Mouse (Mus musculus) heart, embryonic 13.5 days (tissue): ENCODE measurements at regions not wholly inside any gene's neighbourhood (a gene's known extent, or its start where the extent isn't known, plus 50 kb on each side); places are given as distances from the start of the nearest gene placed in this dataset.
A peak's percentile ranks its signal among the peaks of the same experiment; 100 is the strongest.

Experiments used
- ATAC-seq: fragments of 200-750 bp; cut with Nextera tagmentation; 2 replicates; pipeline ENCODE4 v1.8.0; 2017; ENCODE audit warnings: moderate TSS enrichment; ENCODE audit not compliant: insufficient number of reproducible peaks, low FRiP score, low TSS enrichment; ENCODE audit errors: extremely low read depth
- H3K27ac ChIP-seq: fragments of 300-500 bp; sonication (generic); replicated peaks from 2 replicates; pipeline ENCODE4 v1.5.1; 2015; ENCODE audit warnings: moderate library complexity, mild to moderate bottlenecking, inconsistent platforms
- H3K27me3 ChIP-seq: fragments of 300-500 bp; sonication (generic); replicated peaks from 2 replicates; pipeline ENCODE4 v1.6.1; 2015; ENCODE audit warnings: mild to moderate bottlenecking, inconsistent platforms
- H3K36me3 ChIP-seq: fragments of 300-500 bp; sonication (generic); 2 replicates; pipeline ENCODE4 v1.6.1; 2015; ENCODE audit warnings: mild to moderate bottlenecking, inconsistent platforms
- H3K4me1 ChIP-seq: fragments of 300-500 bp; sonication (generic); 2 replicates; pipeline ENCODE4 v1.6.1; 2015; ENCODE audit warnings: inconsistent platforms
- H3K4me2 ChIP-seq: fragments of 300-500 bp; sonication (generic); 2 replicates; pipeline ENCODE4 v1.6.1; 2015; ENCODE audit warnings: inconsistent platforms, mild to moderate bottlenecking, moderate library complexity
- H3K4me3 ChIP-seq: fragments of 300-500 bp; sonication (generic); 2 replicates; pipeline ENCODE4 v1.5.1; 2015; ENCODE audit warnings: moderate library complexity, mild to moderate bottlenecking, inconsistent platforms
- H3K9ac ChIP-seq: fragments of 300-500 bp; sonication (generic); 2 replicates; pipeline ENCODE4 v1.6.1; 2015; ENCODE audit warnings: inconsistent platforms, mild to moderate bottlenecking, moderate library complexity
- H3K9me3 ChIP-seq: fragments of 300-500 bp; sonication (generic); 2 replicates; pipeline ENCODE4 v1.6.1; 2016; ENCODE audit warnings: inconsistent platforms
- WGBS: fragments of 180-500 bp; shearing (Covaris S2); methylation state at CpG from one replicate; pipeline ENCODE4 v1.1.7; 2015; ENCODE audit warnings: mixed read lengths; 5-methylcytosine and 5-hydroxymethylcytosine counted together

DNA sequence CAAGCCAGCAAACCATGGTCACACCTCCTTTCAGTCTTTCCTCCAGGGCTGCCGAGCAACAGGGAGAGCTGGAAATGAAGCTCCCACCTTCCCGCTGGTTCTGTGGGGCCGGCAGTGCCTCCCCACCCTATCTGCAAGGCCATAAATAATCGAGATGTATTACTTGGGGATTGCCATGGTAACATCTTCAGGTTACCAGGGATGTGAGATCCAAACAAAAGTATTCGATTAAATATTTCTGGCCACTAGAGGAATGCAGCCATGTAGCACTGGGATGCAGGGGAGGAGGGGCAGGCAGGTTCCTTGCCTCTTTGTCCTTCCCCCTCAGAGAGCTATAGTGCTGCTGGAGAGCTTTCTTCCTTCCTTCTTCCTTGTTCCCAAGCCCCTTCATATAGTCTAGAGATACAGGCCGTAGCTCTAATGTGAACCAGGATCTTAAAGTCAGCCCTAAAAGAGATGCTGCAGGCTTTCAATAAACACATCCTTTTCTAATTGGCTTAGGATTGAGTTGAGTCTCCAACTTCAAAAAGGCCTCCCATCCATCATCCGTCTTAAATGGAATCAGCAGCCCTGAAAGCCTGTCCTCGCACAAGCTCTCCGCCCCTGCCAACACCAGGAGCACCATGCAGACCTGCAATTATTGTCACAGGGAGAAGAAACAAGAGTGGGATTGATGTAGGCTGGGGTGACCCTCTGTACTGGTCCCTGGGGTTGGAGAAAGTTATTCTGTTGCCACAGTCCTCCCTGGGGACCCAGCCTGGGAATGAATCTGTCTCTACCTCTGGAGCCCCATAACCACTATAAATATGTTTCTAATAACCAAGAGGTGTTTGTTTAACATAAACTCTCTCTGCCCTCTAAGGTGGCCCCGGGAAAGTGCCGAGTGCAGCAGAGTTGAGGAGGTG, 290.6 kb upstream of the 4931429L15Rik start:
- Histone ChIP-seq H3K9ac (no peak overlapping the region), H3K27me3 (peaks cover 19% of the 10 kb centered on the region), H3K27ac (no peak overlapping the region), H3K4me1 (peaks cover 10% of the 10 kb centered on the region), H3K9me3 (no peaks in the 10 kb centered on the region), H3K4me2 (no peak overlapping the region), H3K4me3 (no peak overlapping the region), H3K36me3 (no peaks in the 10 kb centered on the region)
- WGBS, result 42% methylated on average over 11 of the region's 11 CpGs
- ATAC-seq, result no peak

DNA sequence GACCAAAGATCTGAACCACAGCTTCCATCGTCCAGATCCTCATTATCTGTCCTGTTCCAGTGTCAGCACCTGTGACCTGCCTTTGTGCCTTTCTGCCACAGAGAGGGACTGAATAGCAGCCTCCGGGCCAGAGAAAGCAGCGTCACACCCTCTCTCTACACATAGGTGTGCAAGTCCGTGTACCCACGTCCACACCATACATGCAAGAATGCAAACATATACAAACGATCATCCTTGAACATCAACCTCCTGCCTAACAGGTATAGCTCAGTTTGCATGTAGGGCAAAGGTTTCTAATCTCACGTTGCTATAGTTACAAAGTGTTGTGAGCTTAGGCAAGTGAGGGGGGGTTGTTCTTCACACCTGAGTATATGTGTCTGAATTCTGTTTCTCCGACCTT, 288.9 kb upstream of the 4931429L15Rik start:
- H3K4me3 ChIP-seq, result no peak overlapping the region
- no peaks in the 10 kb centered on the region for H3K9me3 ChIP-seq
- no peak for ATAC-seq
- H3K27ac ChIP-seq, result no peak overlapping the region
- H3K36me3 ChIP-seq, result no peaks in the 10 kb centered on the region
- H3K9ac ChIP-seq, result no peak overlapping the region
- WGBS, result 76% methylated on average over 8 of the region's 8 CpGs
- H3K4me1 ChIP-seq, result peaks cover 10% of the 10 kb centered on the region
- peaks cover 19% of the 10 kb centered on the region for H3K27me3 ChIP-seq
- no peak overlapping the region for H3K4me2 ChIP-seq

DNA sequence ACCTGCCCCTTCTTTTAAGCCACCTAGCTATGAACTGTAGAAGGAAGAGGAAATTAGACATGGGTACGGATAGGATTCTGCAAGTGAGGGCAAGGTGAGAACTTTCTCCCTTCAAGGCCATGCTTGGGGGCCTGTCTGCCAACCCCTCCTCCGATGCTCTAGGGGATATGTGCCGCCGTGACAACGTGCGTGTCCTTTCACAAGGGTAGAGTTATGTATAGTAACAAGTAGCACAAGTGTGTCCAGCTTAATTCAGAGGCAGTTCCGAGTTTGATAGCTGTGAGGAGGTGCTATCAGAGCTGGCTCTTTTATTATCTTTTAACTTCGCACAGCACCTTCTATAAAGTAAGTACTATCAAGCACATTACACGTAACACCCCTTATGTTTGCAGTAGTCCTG, 281.0 kb upstream of the 4931429L15Rik start:
- H3K4me2 ChIP-seq, result peak overlapping the region; percentile 33
- no peak overlapping the region for H3K9ac ChIP-seq
- H3K36me3 ChIP-seq, result no peaks in the 10 kb centered on the region
- no peak for ATAC-seq
- peak overlapping the region; percentile 40 for H3K27ac ChIP-seq
- peaks cover 31% of the 10 kb centered on the region for H3K27me3 ChIP-seq
- peaks cover 17% of the 10 kb centered on the region for H3K4me1 ChIP-seq
- WGBS, result 54% methylated on average over 9 of the region's 9 CpGs
- H3K4me3 ChIP-seq, result no peak overlapping the region
- no peaks in the 10 kb centered on the region for H3K9me3 ChIP-seq

DNA sequence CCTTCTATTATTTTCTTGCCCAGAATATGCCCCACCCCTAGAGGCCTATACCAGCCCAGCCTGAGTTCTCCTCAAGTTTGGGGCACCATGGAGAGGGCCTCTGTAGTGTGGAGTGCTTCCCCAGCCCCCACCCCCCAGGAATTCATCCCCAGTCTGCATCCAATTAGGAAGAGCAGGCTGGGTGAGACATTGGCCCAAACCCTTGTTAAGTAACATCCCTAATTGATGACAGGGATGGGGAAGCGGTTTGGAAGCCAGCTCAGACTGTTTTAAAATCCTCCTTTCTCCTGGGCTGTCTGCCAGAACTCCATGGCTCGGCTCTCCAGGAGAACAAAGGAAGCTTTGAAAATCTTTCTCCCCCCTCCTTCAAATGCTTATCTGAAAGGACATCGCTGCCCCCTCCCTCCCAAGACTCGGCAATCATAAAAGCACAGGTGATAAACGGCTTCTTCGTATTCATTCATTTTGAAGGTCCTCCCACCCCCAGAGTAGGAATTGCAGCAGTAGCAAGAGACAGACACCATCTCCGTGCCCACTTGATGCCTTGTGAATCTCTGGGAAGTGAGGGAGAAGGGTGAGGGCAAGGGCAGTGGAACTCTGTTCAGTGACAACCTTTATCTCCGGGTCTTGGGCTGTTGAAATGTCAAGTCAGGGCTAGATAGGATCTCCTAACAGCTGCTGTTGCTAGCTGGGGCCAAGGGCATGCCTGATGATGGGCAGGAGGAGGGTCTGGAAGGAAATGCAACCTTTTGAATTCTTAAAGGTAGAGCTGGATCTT, 280.3 kb upstream of the 4931429L15Rik start:
- peak overlapping the region; percentile 40 for H3K27ac ChIP-seq
- 19% methylated on average over 8 of the region's 8 CpGs for WGBS

DNA sequence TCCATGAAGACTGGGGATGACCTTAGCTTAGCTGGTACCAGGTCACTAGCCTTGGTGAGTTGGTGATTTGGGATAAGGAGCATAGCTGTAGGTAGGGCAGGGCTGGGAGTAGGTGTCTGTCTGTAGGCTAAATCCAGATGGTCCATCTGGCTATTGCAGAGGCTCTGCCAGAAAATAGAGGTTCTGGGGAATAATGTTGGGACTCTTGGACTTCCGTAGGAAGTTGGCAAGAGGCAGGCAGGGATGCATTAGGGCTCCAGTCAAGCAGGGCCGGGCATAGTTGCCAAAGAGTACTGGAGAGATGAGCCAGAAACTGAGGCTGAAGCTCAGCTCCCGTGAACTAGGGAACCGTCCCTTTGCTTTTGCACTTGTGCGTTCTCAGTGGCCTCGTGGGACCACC, 278.7 kb upstream of the 4931429L15Rik start:
- H3K9me3 ChIP-seq, result no peaks in the 10 kb centered on the region
- WGBS, result 81% methylated on average over 6 of the region's 6 CpGs
- no peak for ATAC-seq
- no peak overlapping the region for H3K27ac ChIP-seq
- H3K36me3 ChIP-seq, result no peaks in the 10 kb centered on the region
- H3K9ac ChIP-seq, result no peak overlapping the region
- peaks cover 19% of the 10 kb centered on the region for H3K27me3 ChIP-seq
- peaks cover 17% of the 10 kb centered on the region for H3K4me1 ChIP-seq
- H3K4me2 ChIP-seq, result no peak overlapping the region
- H3K4me3 ChIP-seq, result no peak overlapping the region

More for the DNA sequence above, 280.3 kb upstream of the 4931429L15Rik start:
- Histone ChIP-seq H3K4me3 (no peak overlapping the region), H3K27me3 (peaks cover 30% of the 10 kb centered on the region), H3K9me3 (no peaks in the 10 kb centered on the region), H3K36me3 (no peaks in the 10 kb centered on the region), H3K4me2 (peak overlapping the region; percentile 33), H3K4me1 (peaks cover 17% of the 10 kb centered on the region), H3K9ac (no peak overlapping the region)
- 0 out of 2 replicates have a peak, but pooled peaks have one; percentile 19 for ATAC-seq

DNA sequence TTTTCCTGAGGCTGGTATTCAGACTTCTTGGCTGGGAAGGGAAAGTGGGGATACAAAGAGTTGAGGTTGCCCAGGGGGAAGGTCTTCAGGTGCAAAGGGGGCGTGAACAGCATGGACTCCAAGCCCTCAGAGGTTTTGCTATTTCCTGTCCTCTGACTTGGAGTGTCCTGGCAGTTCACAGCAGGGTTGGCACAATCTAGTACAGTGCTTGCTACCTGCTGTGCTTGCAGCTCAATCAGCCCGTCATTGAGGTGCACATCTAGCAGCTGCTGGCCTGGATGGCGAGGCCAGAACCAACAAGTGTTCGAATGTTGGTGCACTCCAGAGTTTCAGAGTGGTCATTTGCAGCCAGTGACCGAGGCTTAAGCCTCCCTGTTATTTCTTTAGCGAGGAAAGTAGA, 273.7 kb upstream of the 4931429L15Rik start:
- Histone ChIP-seq H3K4me3 (no peak overlapping the region), H3K27me3 (no peaks in the 10 kb centered on the region; the same call in 1 of the 2 replicates), H3K9me3 (no peaks in the 10 kb centered on the region), H3K36me3 (no peaks in the 10 kb centered on the region), H3K27ac (no peak overlapping the region), H3K9ac (no peak overlapping the region), H3K4me2 (no peak overlapping the region), H3K4me1 (no peaks in the 10 kb centered on the region)
- WGBS, result 68% methylated on average over 6 of the region's 6 CpGs
- ATAC-seq, result no peak

DNA sequence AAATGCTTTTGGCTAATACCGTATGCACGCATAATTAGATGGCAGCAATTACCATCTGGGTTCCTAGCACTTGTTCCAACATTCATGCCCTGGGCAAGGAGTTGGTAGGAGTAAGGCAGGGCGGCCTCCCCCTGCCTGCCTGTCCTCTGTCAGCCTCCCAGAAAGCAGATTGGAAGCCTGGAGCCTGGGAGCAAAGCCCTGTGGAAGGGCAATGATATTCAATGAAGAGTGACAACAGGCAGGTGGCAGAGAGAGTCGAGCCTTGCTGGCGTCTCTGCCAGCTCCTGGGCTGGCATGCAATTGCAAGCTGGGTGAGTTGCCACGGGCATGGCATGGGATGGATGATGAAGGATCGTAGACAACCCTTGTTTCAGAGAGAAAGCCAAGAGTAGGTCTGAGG, 273.1 kb upstream of the 4931429L15Rik start:
- 83% methylated on average over 7 of the region's 7 CpGs for WGBS
- no peaks in the 10 kb centered on the region for H3K36me3 ChIP-seq
- H3K4me1 ChIP-seq, result no peaks in the 10 kb centered on the region
- no peak for ATAC-seq
- H3K9ac ChIP-seq, result no peak overlapping the region
- H3K9me3 ChIP-seq, result no peaks in the 10 kb centered on the region
- H3K4me2 ChIP-seq, result no peak overlapping the region
- H3K27me3 ChIP-seq, result no peaks in the 10 kb centered on the region; the same call in 1 of the 2 replicates
- no peak overlapping the region for H3K4me3 ChIP-seq
- no peak overlapping the region for H3K27ac ChIP-seq

DNA sequence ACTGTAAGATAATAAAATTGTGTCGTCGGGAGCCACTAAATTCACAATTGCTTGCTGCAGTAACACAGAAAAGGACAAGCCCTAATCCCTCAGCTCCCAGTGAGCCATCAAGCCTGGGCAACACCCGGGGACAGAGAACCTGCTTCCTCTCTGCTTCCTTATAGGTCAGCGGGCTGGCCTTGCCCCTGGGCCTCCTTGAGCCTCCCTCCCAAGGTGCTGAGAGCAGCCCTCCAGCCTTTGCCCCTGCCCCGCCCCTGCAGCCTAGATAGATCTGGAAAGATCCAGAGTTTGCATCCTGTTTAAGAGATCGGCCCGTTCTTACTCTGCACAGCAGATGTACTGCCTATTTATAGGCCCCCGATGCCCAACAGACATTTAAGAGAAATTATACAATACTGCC, 267.0 kb upstream of the 4931429L15Rik start:
- Histone ChIP-seq H3K9ac (no peak overlapping the region), H3K9me3 (peaks cover 4% of the 10 kb centered on the region; the same call in 1 of the 2 replicates), H3K4me3 (no peak overlapping the region), H3K27ac (no peak overlapping the region), H3K4me2 (no peak overlapping the region), H3K36me3 (no peaks in the 10 kb centered on the region), H3K4me1 (no peaks in the 10 kb centered on the region), H3K27me3 (no peaks in the 10 kb centered on the region; the same call in 1 of the 2 replicates)
- WGBS, result 67% methylated on average over 8 of the region's 8 CpGs
- ATAC-seq, result no peak

DNA sequence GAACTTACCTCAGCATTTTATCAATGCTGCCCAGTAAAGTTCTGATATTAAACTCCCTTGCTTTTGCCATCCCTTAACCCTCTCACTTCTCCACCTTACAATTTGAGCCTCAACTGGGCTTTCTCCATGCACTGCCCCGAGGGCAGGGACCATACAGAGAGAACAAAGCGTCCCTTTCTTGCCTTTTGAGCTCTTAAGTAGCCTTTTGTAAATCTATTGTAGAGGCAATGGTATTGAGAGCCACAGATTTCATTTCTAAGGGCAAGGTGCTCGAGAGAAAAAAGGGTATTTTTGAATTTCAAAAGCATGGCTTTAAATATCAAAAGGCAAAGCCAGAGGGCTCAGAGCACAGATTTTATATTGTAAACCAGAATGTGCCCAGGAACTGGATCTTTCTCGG, 262.1 kb upstream of the 4931429L15Rik start:
- Histone ChIP-seq H3K4me1 (no peaks in the 10 kb centered on the region), H3K36me3 (no peaks in the 10 kb centered on the region), H3K9ac (no peak overlapping the region), H3K27ac (no peak overlapping the region), H3K4me2 (no peak overlapping the region), H3K4me3 (no peak overlapping the region), H3K9me3 (peaks cover 19% of the 10 kb centered on the region), H3K27me3 (no peaks in the 10 kb centered on the region)
- 34% methylated on average over 4 of the region's 4 CpGs for WGBS
- ATAC-seq, result no peak

DNA sequence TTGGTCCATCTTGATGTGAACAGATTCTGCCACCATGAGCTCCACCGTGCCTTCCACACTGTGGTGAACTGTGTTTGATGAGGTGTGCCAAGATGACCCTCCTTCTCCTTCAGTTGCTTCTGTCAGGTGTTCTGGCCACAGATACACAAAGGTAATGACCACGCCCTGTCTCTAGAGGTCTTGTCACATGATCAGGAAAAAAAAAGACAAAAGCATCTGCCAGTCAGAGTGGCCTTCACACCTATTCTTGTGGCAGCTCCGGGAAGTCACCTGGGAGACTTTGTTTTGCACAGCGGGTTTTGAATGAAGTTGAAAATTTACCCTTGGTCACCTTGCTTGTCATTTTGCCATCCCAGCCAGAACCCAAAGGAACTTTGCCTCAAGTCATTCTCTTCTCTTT, 242.5 kb upstream of the 4931429L15Rik start:
- no peak overlapping the region for H3K4me3 ChIP-seq
- WGBS, result 73% methylated on average over 4 of the region's 4 CpGs
- no peak for ATAC-seq
- no peaks in the 10 kb centered on the region for H3K4me1 ChIP-seq
- H3K9me3 ChIP-seq, result 0 out of 2 replicates have a peak, but pooled peaks cover 2% of the 10 kb centered on the region
- no peak overlapping the region for H3K27ac ChIP-seq
- no peaks in the 10 kb centered on the region for H3K36me3 ChIP-seq
- no peak overlapping the region for H3K4me2 ChIP-seq
- H3K9ac ChIP-seq, result no peak overlapping the region
- H3K27me3 ChIP-seq, result peaks cover 10% of the 10 kb centered on the region

DNA sequence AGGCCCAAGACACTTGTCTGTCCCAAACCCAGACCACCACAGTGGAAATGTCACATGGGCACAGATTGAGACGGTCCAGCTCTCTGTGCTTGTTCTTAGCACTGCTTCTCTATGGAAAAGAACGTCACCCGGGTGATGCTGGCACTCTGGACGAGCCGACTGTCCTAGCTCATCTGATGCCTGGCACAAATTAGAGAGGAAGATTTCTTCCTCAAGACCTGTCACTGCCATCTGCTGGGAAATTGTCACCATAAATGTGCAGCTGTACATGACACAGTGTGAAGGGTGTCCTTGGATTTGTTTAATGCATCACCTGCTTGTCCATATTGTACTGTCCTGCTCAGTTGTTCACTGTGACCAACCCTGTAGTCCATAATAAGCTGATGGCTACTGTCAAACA, 238.7 kb upstream of the 4931429L15Rik start:
- no peaks in the 10 kb centered on the region for H3K36me3 ChIP-seq
- 0 out of 2 replicates have a peak, but pooled peaks cover 2% of the 10 kb centered on the region for H3K4me1 ChIP-seq
- 76% methylated on average over 5 of the region's 5 CpGs for WGBS
- peaks cover 14% of the 10 kb centered on the region; the same call in 1 of the 2 replicates for H3K27me3 ChIP-seq
- peaks cover 8% of the 10 kb centered on the region; the same call in 1 of the 2 replicates for H3K9me3 ChIP-seq
- H3K4me2 ChIP-seq, result no peak overlapping the region
- ATAC-seq, result no peak
- no peak overlapping the region for H3K27ac ChIP-seq
- H3K9ac ChIP-seq, result no peak overlapping the region
- H3K4me3 ChIP-seq, result no peak overlapping the region
